Mouse (Mus musculus) lung, postnatal 0 days (tissue): ENCODE results near the gene Sbf2.

Experiments used
- CTCF ChIP-seq: IDR thresholded peaks from 2 replicates; pipeline ENCODE4 v1.5.1; 2016; ENCODE audit warnings: antibody characterized with exemption, mild to moderate bottlenecking
- EP300 ChIP-seq: IDR thresholded peaks from 2 replicates; pipeline ENCODE4 v1.6.1; 2016; ENCODE audit warnings: antibody characterized with exemption, mild to moderate bottlenecking, control low read depth

DNA sequence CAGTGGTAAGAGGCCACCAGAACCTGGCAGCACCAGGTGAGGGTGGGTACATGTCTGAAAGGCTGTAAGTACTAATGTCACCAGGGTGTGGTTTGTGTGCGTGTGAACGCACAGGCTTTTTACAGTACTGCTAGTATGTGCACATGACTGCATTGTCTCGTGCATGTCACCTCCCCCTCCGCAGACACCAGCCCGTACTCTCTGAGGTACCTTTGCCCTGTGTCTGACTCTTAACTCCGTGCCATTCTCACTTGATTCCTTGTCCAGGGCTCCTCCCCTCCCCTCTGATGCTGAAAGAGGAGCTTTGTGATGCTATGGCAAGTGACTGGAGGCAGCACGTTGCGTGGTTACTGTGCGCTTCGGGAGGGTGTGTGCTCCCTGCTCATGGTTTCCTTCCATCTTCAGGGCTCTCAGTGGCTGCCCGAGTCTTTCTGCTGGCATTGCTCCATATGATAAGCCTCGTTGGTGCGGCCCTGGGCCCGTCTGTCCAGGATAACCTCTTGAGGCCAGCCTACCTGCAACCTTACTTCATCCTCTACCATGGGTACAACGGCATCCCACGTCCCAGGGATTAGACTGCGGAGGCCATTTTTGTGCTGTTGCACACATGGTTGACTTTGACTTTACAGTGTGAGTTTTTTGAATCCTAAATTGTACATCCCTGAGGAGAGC is 315.8 kb downstream of the Sbf2 start:
- no peak for TF ChIP-seq CTCF
- no peak for TF ChIP-seq EP300
